Mouse (Mus musculus): Measurements from ENCODE around the gene Tiam2.

- TF ChIP-seq CHD2 (IDR thresholded peaks at IDR 0.05; ENCODE audit: low read depth, low read length): no peak
- no peak for TF ChIP-seq MAFK (IDR thresholded peaks at IDR 0.05; ENCODE audit: insufficient read depth, low read depth, low read length)
These were observed 90.0 kb downstream of the Tiam2 start for GRCm38 (mm10) chr17:3416401-3416800.

Measured in ES-E14 (cell line).